Mouse (Mus musculus) cerebellum, adult 2 months (tissue): ENCODE measurements around the gene Ptov1. TPM values are rescaled to one million over a fixed set of nuclear protein-coding genes. Genes with fewer than 3 reads are reported as not detected.
A peak's percentile ranks its signal among the peaks of the same experiment; 100 is the strongest.

Experiments used
- DNase-seq, 2 experiments: peaks; one replicate each; pipeline ENCODE4 v3.0.0; 2021
- H3K27ac ChIP-seq: fragments of 200-500 bp; 2 replicates; pipeline ENCODE4 v1.5.1; 2012; ENCODE audit warnings: low read length, control low read depth, inconsistent platforms; ENCODE audit not compliant: insufficient read depth
- H3K27me3 ChIP-seq: fragments of 200-500 bp; 2 replicates; pipeline ENCODE4 v1.6.1; 2012; ENCODE audit warnings: inconsistent platforms, mild to moderate bottlenecking, low read length, moderate library complexity; ENCODE audit not compliant: control insufficient read depth, insufficient read depth
- H3K4me1 ChIP-seq: fragments of 200-500 bp; 2 replicates; pipeline ENCODE4 v1.6.1; 2011; ENCODE audit warnings: low read length; ENCODE audit not compliant: control insufficient read depth, insufficient read depth
- H3K4me3 ChIP-seq: fragments of 200-500 bp; replicated peaks from 2 replicates; pipeline ENCODE3; 2011; ENCODE audit warnings: mild to moderate bottlenecking, low read depth, low read length, control low read depth; ENCODE audit not compliant: insufficient read depth
- CTCF ChIP-seq: fragments of 200-500 bp; IDR thresholded peaks from 2 replicates; pipeline ENCODE4 v1.5.1; 2011; ENCODE audit warnings: low read depth, mild to moderate bottlenecking, control low read depth, low read length, moderate library complexity, borderline replicate concordance; ENCODE audit not compliant: insufficient read depth
- POLR2A ChIP-seq: fragments of 200-500 bp; IDR thresholded peaks from 2 replicates; pipeline ENCODE4 v1.6.1; 2011; ENCODE audit warnings: low read length, control low read depth, borderline replicate concordance; ENCODE audit not compliant: insufficient read depth
- WGBS: fragments of 180-500 bp; shearing (Covaris S2); methylation state at CpG from one replicate; pipeline ENCODE4 v1.1.7; 2018; 5-methylcytosine and 5-hydroxymethylcytosine counted together
- polyA plus RNA-seq: library from polyadenylated mRNA; depleted of rRNA; stranded (reverse); fragments of >200 nt; gene quantifications from 2 replicates; pipeline ENCODE4 v1.2.3, GENCODE M21; 2012

Ptov1 gene
- polyA plus RNA-seq, 1 experiment, result 355 TPM

DNA sequence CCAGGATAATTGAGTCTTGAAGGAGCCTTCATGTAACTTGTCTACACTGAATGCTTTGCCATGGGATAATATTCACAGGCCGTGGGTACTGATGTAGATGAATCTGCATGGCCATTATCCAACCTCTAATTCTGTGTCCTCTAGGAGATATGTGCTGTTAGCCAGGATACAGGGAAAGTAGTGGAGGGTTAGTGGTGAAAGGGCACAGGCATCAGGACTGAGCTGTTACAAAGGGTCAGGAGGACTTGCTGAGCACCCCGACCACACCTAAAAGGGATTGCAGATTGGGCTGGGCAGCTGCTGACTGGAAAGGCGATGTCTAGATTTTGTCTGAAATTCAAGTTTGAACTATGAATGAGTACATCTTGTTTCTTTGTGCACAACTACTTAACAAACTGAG lies 49.1 kb downstream of the Ptov1 start:
- TF ChIP-seq CTCF (no peak), POLR2A (no peak)
- 62% methylated on average over 3 of the region's 3 CpGs for WGBS
- Histone ChIP-seq H3K4me1 (peaks cover 17% of the 10 kb centered on the region), H3K27ac (no peak overlapping the region), H3K4me3 (no peak overlapping the region), H3K27me3 (no peaks in the 10 kb centered on the region)
- no peak for DNase-seq

DNA sequence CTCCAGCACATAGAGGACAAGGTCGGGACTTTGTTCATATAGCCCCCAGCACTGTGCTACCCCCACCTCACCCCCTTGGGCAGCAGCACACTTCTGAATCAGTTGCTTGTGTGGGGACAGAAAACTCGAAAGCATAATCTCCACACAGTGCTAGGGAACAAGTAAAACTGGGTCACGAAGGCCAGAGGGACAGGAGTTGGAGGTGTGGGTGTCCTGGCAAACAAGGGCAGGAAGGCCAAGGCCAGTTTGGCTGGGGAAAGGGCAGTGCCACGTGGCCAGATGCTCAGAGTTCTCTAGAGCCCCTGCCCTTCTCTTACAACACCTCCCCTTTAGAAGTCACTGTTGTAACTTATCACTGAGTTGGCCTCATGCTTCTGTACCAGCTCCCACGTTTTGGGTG lies 49.7 kb downstream of the Ptov1 start:
- H3K27ac ChIP-seq, result no peak overlapping the region
- no peak overlapping the region for H3K4me3 ChIP-seq
- H3K4me1 ChIP-seq, result peaks cover 14% of the 10 kb centered on the region
- WGBS, result 13% methylated on average over 5 of the region's 5 CpGs
- peak in 1 of 2 experiments; percentile 17 for DNase-seq
- no peaks in the 10 kb centered on the region for H3K27me3 ChIP-seq
- no peak for TF ChIP-seq CTCF
- TF ChIP-seq POLR2A, result no peak

DNA sequence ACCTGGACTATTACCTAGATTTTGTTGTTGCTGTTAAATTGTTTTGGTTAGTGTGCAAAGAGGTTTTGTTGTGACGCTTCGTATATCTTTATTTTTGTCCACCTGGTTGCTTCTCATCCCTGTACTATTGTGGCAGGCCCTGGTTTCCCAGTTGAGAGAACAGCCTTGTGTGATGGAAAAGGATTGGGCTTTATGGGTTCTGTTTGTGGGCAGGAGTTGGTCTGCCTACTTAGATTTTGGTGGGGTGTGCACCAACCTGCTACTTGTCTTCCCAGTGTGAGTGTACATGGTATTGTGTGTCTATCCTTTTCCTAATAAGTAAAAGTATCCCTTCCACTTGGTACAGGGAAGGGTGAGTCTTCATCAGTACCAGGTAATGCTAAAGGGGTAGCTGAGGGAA lies 50.2 kb downstream of the Ptov1 start:
- 64% methylated on average over 2 of the region's 2 CpGs for WGBS
- DNase-seq, result no peak
- Histone ChIP-seq H3K4me3 (no peak overlapping the region), H3K27ac (0 out of 2 replicates have a peak overlapping the region, but pooled peaks have one; percentile 55), H3K4me1 (peaks cover 14% of the 10 kb centered on the region), H3K27me3 (no peaks in the 10 kb centered on the region)
- TF ChIP-seq POLR2A (no peak), CTCF (no peak)

DNA sequence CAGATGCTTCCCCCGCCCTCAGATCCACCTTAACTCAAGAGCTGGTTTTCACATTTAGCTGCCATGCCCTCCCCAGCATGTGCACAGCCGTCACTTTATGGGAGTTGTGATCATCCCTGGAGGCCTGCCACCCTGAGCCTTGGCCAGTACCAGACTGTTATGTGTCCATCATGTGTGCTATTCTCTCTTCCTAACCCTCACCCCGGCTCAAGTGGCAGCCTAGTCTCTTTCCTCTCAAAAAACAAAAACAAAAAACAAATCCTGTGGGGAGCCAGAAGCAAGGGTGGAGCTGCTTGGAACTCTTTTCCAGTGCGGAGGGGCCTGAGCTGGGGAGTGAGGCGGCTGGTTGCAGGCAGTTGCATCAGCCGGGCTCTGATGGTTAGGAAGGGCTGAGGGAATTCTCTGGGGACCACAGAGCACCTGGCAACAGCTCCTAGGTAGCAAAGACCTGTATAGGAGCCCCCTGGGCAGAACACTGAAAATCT lies 50.8 kb downstream of the Ptov1 start:
- peak overlapping the region; percentile 55 for H3K27ac ChIP-seq
- 10% methylated on average over 6 of the region's 6 CpGs for WGBS
- no peaks in the 10 kb centered on the region for H3K27me3 ChIP-seq
- peaks cover 14% of the 10 kb centered on the region for H3K4me1 ChIP-seq
- TF ChIP-seq POLR2A (no peak), CTCF (no peak)
- DNase-seq, result peak; percentile 49 to 54
- H3K4me3 ChIP-seq, result peak overlapping the region; percentile 34

DNA sequence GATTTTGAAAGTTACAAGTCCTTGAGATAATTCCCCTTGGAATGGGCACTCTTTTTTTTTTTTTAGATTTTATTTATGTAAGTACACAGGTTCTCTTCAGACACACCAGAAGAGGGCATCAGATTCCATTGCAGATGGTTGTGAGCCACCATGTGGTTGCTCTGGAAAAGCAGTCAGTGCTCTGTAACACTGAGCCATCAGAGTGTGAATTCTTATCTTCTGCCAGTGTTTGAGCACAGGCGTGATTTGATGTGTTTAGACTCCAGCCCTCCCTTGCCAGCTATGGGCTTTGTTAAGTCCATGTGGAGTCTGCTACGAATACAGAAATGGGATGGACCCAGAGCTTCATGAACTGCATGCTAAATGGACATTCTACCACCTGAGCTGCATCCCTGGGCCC lies 51.4 kb downstream of the Ptov1 start:
- Histone ChIP-seq H3K27me3 (no peaks in the 10 kb centered on the region), H3K27ac (no peak overlapping the region), H3K4me1 (peaks cover 14% of the 10 kb centered on the region), H3K4me3 (no peak overlapping the region)
- TF ChIP-seq CTCF (peak; percentile 28; the same call in 1 of the 2 replicates), POLR2A (no peak)
- DNase-seq, result peak; percentile 18 to 33
- 7% methylated on average over 2 of the region's 2 CpGs for WGBS

DNA sequence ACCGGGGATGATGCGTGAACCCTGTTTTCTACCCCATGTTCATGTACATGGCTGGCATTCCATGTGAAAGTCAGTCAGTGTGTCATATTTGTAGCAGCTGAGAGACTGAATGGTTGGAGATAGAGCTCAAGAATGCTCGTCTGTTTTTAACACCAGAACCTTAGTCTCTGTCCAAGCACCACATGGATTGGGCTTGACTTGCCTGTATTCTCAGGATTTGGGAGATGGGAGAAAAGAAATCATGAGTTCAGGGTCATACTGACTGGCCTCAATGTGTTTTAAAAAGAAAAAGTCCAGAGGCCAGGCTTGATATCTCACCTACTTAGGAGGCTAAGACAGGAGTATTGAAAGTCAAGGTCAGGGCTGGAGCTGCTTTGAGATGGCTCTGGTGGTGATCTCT lies 52.1 kb downstream of the Ptov1 start:
- Histone ChIP-seq H3K27ac (peak overlapping the region; percentile 7; the same call in 1 of the 2 replicates), H3K4me1 (peaks cover 14% of the 10 kb centered on the region), H3K4me3 (peak overlapping the region; percentile 83), H3K27me3 (no peaks in the 10 kb centered on the region)
- 10% methylated on average over 3 of the region's 3 CpGs for WGBS
- TF ChIP-seq POLR2A (no peak), CTCF (no peak)
- DNase-seq, result no peak

DNA sequence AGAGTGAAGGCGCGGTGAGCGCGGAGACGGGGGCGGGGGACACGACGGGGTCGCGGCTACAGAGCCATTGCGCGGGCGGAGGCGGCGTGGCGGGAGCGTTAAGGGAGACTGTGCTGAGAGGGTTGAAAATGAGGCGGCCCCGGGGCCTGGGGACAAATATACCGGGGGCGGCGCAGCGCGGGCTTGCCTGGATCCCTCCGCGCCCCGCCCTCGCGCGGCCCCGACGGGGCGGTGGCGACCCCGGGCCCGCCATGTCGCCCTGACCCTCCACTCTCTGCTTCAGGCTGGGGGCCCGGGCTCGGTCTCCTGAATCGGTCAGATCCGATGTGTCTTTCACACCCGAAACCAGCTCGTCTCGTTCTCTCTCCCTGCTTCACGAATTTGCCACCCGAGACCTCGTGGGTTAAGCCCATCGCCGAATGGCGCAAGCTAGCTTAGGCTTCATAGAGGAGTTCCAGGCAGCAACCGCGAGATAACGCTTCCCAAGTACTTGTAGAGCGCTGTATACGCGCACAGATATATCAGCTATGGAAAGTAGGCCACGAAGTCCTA lies 53.0 kb downstream of the Ptov1 start, which contains the start of gene Atf5:
Gene Atf5 (minus strand): TSS at position 189 of the 552 bp plus-strand sequence.
- DNase-seq, result no peak
- Histone ChIP-seq H3K27me3 (no peaks in the 10 kb centered on the region), H3K4me1 (peaks cover 14% of the 10 kb centered on the region), H3K27ac (peak within 1 kb of the TSS; percentile 79), H3K4me3 (peak within 1 kb of the TSS; percentile 83)
- WGBS, result under 1% methylated on average over 57 of the region's 57 CpGs
- TF ChIP-seq POLR2A, result no peak
- TF ChIP-seq CTCF, result no peak

DNA sequence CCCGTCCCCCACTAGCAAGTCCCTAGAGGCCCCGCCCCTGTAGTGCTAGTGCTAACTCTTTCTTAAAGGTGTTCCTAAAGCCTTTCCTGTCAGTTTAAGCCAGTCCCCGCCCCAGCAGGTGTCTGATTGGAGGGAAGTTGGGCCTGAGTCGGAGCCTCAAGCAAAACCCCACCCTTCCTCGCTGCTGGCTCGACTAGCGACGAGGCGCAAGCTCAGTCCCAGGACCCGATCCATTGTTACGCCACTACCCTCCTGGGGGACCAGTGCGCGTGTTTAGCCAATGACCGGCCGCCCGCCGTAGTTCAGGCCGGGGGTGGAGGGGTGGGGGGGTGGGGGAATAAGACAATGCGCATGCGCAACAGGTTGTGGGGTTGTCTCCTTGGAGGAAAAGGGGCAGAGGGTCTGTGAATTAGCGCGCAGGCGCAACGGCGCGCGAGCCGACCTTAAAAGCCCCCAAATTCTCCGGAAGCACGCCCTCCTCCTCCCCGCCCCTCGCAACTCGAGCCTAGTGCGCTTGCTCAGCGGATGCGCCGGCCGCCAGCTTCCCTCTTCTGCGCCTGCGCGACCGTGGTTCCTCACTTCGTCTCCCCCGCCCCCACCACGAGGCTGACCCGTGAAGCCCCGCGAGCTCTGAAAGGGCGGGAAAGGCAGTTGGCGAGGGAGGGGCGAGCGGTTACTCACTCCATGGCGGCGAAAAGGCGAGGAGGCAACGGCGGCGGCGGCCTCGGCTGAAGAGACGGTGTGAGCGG lies 53.7 kb downstream of the Ptov1 start, which contains the start of the genes Nup62 and Il4i1:
Gene Nup62 (plus strand): TSS at position 368 of the 749 bp plus-strand sequence.
Gene Il4i1 (plus strand): TSS at position 667 of the 749 bp plus-strand sequence.
- peaks cover 14% of the 10 kb centered on the region for H3K4me1 ChIP-seq
- TF ChIP-seq POLR2A (peak; percentile 51; the same call in 1 of the 2 replicates), CTCF (no peak)
- H3K27ac ChIP-seq, result peak within 1 kb of the TSS; percentile 79
- peak; percentile 98 for DNase-seq
- H3K4me3 ChIP-seq, result peak within 1 kb of the TSS; percentile 83
- no peaks in the 10 kb centered on the region for H3K27me3 ChIP-seq
- under 1% methylated on average over 62 of the region's 62 CpGs for WGBS
